Mouse (Mus musculus): ENCODE measurements around the gene Numb.

Numb gene

DNA sequence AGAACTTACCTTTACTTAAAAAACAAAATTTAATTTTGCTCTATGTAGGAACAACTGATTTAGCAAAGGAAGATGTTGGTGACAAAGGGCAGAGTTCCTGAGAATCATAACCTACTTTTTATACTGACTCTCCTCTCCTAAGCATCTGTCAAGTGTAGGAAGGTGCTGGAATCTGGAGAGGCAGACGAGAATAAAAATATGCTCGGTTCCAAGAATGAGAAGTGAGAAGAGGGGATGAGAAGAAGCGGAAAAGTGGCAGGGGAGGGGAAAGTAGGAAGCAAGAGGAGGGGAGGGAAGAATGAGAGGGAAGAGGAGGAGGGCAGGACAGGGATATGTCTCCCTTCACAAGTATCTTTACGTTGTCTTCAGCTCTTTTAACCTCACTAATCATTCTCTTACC is 71.4 kb downstream of the Numb start:
- no peak for DNase-seq

DNA sequence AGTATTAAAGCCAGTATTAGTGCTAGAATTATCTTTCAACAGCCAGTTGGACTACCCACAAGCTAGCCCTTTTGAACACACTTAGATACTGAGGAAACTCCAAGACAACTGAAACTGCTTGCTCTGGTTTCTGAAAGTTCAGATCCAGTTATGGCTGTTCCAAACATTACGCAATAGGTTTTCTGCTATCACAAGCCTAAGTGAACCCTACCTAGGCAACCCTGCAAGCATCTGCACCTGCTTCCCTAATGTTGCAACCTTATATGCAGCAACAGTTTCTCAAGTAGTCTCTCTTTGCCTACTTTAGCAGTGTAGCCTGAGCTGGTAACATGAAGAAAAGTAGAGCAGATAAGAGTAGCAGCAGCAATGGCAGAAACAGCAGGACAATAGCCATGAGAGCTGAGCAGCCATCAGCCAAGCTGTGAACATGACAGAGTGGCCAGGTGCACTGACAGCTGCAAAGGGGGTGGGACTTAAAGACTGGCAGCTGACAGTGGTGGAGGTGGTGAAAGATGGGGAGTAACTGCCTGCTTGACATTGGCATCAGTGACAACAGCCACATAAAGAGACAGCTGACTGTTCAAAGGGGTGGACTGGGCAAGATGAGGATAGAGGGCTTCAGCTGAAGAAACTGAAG is 73.0 kb downstream of the Numb start:
- DNase-seq = no peak

DNA sequence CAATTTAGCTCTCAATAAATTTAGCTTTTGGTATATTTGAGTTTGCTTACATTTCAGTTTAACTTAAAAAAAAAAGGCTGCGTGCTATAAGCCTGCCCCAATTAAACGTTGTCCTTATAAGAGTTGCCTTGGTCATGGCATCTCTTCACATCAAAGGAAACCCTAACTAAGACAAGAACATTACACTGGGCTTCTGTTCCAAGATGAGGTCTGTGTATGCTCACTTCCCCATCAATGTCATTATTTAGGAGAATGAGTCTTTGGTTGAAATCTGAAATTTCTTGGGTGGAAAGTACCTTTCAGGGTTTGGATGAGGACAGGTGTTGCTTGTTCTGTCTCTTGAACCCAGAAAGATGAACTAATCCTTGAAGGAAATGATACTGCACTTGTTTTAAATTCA is 73.9 kb downstream of the Numb start:
- DNase-seq = no peak

DNA sequence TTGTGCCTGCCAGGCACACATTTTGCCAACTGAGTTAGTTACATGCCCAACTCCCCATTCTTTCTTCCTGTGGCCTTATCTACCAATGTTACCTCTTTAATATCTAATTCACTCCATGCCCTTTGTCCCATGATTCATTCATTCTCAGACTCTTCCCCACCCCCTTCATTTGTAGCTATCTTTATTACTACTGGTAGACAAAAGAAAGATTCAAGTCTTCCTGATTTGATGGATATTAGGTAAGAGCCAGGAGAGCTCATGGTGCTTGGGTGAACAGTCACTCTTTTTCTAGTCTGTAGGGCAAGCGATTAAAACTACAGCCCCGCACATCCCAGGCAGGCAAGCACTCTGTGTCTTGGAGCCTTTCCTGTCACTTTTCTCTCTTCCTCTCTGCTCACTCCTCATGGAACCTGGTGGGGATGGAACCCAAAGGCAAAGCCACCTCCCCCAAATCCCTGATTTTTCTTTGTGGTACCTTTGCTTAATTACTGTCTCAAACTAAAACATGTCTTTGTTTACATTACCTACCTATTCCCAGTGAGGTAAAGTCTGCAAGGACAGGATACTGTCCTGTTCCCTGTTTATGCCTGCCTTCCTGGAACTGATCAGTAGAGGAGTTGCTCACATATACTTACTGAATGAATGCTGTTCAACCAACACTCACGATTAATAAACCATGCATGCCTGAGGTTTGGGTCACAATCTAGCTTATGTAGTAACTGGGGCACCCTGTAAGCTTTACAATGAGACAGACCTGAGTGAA is 78.9 kb downstream of the Numb start:
- no peak for DNase-seq

DNA sequence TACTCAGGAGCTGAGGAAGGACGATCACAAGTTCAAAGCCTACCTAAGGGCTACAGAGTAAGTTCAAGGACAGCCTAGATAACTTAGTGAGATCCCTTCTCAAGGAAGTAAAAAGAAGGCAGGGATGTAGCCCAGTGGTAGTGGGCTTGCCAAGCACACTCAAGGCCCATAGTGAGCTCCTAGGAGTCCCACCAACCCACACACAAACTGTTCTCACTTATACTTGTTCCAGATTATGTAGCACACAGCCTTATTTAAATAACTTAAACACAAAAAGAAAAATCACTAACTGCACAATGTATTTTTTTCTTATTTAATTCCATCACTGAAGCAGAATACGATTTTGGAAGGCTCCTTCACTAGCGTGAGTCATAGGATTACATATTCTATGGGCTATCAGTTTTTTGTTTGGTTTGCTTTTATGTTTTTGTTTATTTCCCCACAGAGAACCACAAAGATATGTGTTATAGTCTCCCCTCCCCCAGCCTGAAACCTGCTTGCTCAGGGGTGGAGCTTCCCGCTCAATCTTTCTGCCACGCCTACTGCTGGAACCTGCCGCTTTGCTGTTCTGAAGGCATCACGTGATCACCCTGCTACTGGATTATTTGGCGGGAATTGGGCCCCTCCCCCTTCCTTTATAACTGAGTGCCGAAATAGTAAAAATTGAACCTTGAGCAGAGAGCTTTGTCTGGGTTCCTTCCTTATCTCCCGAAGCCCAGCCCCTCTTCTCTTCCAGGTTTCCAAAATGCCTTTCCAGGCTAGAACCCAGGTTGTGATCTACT is 80.1 kb downstream of the Numb start:
- no peak for DNase-seq

DNA sequence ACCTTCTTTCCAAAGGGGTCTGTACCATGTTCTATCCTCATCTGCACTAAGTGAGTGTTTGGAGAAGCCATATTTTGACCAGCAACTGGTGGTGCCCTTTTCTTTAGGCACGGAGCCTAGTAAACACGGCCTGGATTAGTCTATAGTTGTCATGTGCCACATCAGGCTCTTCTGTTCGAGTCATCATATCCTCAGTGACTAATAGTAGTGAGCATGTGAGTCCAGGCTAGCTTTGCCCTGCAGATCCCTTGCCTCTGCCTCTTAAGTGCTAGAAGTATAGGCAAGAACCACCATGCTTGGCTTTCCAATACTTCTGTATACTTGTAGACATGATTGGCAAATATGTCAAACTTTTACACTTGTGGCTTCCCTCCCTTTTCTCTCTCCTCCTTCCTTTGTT is 87.8 kb downstream of the Numb start:
- no peak for DNase-seq

DNA sequence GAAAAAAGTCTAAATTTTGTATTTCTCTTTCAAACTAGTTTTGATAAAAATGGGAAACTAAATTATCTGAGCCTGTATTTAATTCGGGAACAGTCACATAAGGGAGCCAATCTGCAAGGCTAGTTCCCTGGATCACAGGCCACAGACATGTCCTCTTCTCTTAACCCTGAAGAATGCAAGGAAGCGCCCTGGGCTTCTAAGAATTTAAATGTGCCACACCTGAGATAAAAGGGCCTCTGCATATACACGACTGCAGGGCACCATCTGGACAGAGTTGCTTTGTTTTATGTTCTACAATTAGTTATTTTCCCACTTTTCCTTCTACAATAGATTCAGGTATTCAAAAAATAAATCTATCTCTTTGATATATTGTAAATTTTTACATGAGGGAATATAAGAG is 91.3 kb downstream of the Numb start:
- no peak for DNase-seq

DNA sequence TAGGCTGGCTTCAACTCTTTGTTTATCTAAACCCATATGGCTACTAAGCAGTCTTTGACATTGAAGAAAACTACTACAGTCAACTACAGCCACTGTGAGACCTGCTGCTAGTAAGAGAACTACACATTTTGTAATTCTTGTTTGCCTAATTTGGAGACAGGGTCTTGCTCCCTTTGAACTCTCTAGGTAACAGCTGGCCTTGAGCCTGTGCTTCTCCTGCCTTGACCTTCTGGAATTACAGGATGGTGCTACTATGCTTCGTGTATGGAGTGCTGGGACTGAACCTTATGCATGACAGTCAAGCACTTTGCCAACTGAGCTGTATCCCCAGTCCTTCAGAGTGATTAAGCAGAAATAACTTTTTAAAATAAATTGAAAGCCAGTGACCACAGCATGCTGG is 105.1 kb downstream of the Numb start:
- DNase-seq = no peak

DNA sequence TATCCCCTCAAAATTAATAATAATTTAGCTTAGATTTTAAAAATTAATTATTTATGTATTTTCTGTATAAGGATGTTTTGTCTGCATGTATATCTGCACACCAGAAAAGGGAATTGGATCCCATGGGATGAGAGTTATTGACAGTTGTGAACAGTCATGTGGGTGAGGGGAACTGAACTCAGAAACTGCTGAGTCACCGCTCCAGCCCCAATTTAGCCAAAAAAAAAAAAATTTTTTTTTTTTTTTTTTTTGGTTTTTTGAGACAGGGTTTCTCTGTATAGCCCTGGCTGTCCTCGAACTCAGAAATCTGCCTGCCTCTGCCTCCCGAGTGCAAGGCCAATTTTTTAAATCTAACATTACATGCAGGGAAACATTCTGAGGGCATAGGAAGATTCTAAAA is 109.8 kb downstream of the Numb start:
- DNase-seq = no peak

DNA sequence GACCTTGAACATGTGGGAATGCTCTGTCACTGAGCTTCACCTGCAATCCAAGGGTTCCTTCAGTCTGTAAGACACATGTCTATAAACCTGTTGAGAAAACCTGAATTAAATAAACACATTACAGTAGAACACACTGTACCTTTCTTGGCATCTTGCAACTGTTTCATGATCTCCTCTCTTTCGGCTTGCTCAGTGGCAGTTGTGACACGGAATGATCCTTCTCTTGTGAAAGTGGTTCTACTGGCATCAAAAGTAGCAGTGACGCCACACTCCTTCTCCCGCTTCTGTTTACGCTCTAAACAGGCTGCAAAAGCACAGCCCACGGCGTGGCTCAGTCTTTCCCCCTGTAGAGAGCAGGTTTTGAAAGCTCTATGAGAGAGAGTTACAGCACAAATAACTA is 118.1 kb downstream of the Numb start:
- no peak for DNase-seq

DNA sequence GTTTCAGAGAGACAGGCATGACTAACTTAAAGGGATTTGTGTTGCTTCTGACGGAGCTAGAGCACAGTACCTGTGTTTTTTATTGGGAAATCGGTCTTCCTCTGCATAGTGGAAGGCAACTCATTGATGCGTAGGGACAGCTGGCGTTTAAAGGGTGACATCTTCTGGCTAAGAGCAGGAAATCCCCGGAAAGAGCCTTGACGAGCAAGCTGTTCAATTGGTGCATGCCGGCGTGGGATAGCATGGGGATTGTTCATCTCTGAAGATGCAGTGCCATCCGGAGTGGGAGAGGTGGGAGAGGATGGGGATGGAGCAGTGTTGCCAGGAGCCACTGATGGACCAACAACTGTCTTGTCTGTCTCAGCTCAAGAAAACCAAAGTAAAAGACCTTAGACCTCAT is 120.8 kb downstream of the Numb start:
- DNase-seq = no peak

DNA sequence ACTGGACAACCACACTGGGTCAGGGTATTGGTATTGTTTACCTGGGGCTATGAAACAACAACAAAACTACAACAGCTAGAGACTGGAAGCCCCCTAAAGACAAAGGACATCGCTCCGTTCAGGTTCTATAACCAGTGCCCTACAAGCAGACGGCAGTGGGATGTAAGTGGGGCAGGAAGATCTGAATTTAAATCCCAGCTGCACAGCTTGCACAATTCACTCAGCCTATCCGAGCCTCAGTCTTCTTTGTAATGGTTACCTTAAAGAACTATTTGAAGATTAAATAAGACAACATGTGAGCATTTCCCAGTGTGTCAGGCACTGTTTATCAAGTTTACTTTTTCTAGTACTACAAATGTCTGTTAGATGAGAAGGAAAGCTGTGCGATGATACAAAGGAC is 123.4 kb downstream of the Numb start:
- no peak for DNase-seq

DNA sequence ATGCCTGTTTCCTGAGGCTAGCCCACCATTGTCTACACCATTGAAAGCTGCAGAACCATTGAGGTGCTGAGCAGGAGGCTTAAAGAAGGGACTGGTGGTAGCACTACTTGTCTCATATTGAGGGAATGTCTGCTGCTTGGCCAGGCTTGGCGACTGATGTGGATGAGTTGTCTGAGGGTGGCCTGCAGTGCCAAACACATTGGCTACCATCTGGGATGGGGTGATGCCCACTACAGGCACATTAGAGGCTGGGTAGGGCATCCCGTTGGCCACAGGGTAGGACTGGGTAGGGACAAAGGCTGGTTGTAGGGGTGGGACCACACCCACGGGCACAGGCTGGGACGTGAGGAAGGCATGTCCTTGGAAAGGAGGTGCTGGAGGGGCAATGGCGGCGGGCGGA is 126.1 kb downstream of the Numb start:
- DNase-seq = no peak

DNA sequence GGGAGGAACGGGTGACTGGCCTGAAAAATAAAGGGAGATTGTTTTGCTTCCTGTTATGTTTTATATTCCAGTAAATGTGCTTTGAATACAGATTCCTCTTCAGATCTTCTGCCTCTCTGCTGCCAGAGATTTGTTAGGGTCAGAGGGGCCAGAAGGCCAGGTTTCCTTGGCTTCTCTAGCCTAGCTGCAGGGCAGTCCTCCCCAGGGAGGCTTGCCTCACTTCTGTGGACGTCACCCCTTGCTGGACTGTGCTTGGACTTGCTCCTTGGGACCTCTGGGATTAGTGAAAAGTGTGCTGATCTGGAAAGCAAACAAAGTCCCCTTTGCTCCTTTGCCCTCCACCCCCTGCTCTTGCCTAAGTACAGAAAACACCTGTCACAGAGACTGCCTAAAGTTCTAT is 126.7 kb downstream of the Numb start:
- DNase-seq = peak; percentile 38

DNA sequence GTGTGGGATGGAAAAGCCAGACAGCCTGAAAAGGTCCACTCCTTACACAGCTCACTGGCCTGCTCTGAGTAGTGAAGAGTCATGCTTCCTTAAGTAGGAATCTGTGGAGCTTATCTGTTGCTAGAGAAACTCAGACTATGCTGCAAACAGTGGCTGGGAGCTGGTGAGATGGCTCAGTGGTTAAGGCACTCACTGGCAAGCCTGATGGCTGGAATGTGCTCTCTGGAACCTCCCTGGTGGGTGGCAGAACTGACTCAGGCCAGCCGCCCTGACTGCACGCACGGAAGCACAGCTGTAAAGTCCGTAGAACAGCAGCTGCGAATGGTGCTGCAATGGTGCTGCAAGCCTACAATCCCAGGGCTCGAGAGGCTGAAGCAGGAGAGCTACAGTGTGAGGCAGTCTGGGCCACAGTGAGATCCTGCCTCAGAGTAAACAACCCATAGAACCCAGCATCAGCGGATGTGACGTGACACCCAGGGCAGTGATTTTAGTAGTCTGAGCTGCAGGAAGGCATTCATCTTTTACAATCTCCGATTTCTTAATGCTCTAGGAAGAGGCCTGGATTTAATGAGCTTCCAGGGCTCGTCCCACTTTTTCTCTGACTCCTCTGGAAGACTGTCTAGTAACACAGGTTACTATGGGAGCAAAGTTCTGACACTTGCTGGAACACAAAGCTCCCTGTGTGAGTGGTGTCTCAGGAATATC is 128.9 kb downstream of the Numb start:
- DNase-seq = peak; percentile 16

DNA sequence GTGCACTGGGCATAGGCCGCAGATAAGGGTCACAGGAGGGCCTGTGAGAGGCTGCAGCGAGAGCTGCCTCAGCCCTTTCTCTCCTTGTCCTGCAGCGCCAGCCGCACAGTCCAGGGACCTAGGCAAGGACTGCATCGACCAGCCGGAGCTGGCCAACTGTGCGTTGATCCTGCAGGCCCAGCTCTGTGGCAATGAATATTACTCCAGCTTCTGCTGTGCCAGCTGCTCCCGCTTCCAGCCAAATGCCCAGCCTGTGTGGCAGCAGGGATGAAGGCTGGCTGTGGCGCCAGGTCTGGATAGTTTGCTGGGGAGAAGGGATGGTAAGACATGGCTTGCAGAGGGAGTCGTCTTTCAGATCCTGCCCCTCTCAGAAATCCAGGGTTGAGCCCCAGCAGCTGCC is 130.0 kb downstream of the Numb start:
- DNase-seq = no peak

DNA sequence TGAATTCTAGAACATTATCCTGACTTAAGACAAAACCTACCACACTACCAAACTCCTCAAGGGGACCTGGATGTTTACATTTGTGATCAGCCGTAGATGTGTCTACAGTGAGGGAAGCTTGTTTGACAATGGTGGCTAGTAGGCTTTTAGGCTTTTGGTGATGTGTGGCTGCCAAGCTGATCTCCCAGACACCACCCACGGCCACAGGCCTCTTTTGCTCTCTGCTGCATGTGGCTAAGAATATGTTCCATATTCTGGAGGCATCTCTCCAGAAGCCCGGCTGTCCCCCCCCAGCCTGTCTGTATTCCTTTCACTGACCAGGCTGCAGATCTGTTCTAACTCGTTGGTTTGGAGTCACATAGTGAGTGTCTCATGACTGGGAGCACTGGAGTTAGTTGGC is 131.0 kb downstream of the Numb start:
- DNase-seq = no peak

DNA sequence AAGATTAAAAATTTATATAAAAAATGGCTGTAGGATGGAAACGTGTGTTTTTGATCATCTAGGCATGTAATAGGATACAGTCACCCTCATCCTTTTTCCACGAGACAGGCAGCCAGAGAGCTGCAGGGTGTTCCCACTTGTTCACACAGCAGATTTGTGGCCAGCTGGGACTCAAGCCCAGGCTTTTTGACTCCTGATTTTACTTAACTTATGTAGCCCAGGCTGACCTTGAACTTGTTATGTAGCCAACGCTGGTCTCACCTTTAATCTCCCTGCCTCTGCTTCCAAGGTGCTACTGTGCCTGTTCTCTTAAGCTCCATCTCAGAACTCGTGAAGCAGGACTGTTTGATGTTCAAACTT is 132.0 kb downstream of the Numb start:
- no peak for DNase-seq

DNA sequence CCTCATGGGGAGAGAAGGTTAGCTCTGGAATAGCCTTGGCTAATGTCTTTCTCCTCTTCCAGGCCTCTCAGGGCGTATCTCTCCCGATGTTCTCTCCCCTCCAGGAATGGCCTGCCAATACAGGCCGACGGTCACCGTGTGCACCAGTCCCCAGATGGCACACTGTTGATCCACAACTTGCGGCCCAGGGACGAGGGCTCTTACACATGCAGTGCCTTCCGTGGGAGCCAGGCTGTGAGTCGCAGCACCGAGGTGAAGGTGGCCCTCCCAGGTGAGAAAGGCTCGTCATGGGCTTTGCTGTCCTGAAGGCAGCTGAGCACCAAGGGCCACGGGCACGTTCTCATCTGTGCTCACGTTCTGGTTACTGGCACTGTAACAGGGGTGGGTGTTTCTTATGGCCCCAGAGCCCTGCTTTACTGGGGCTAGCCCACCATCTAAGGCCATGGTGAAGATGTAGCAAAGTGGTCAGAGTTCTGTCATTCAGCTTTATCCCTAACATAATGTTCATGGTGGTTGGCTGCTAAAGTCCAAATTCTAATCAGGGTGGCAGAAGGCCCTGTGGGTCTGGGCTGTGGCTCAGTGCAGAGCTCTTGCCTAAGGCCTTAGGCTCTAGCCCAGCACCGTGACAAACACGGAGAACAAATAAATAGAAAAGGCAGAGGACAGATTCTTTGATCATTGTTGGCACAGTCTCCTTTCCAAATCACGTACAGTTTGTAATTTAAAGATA is 132.5 kb downstream of the Numb start:
- DNase-seq = no peak

DNA sequence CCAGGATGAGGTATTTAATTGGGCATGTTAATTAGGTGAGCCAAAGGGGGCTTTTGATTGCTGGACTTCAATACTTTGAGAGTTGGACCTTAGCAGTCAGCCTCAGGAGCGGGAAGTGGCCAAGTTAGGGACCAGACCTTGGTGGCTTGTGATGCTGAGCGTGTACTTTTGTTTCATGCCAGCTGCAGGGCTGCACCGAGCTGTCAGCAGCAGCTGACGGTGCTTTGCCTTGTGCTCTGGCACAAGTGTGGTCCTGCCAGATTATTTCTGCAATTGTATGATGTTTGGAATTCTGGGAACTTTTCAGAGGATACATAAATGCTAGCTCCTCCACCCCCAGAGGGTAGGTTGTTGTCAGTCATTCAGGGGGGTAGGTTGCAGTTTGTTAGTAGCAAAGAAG is 136.4 kb downstream of the Numb start:
- DNase-seq = no peak

DNA sequence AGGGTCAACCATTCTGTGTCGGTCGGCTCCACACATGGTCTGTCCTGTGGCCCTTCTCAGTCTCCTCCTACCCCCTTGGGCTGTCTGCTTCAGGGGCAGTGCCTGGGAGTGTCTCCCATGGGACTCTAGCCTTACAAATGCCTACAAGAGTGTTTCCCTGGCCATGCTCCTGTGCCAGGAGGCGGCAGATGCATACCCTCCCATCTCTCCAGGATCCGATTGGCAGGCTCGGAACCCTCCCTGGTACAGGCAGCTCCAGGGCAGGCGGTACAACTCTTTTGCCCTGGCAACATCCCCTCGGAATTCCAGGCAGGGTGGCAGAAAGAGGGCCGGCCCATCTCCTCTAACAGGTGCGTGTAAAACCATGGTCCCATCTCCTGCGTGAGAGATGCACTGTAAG is 139.1 kb downstream of the Numb start:
- no peak for DNase-seq

DNA sequence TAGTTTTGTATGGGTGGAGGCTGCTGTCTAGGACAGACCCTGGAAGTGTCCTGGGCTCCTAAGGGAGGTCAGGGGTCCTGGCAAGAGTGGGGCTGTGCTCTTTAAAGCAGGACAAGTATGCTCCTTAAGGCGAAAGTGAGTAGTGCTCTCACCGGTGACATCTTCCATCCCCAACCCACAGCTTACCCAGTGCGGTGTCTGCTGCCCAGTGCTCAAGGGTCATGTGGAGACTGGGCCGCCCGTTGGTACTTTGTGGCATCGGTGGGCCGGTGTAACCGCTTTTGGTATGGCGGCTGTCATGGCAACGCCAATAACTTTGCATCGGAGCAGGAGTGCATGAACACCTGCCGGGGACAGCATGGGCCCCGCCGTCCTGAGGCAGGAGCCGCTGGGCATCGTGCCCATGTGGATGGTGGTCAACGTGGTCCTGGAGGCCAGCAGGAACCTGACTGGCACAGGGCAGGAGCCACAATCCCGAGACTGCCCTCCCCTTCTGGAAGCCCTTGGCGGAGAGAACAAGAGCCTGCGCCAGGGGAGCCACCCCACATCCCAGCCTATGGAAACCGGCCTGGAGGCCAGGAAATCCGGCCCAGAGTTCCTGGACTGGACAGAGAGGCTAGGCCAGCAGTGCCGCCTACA is 140.0 kb downstream of the Numb start:
- DNase-seq = no peak

All from kidney, adult 18-20 months (tissue).